Mouse (Mus musculus) MEL (cell line): ENCODE measurements around the gene Pgap3.
A peak's percentile ranks its signal among the peaks of the same experiment; 100 is the strongest.

Experiments
- CHD1 ChIP-seq: IDR thresholded peaks from 2 replicates; pipeline ENCODE4 v1.6.1; 2012; ENCODE audit warnings: low read depth, mild to moderate bottlenecking, inconsistent platforms, low read length, improper control_type of control experiment
- CHD2 ChIP-seq: IDR thresholded peaks from 2 replicates; pipeline ENCODE4 v1.6.1; 2011; ENCODE audit warnings: low read length, improper control_type of control experiment
- CTCF ChIP-seq, 3 experiments: IDR thresholded peaks in 2 of 3; conservative IDR thresholded peaks in 1 of 3; 2 replicates each; pipeline ENCODE4 v1.5.1; 2011 to 2012; ENCODE audit warnings: low read length in 3 of 3, low read depth in 2 of 3, mild to moderate bottlenecking in 2 of 3, improper control_type of control experiment in 1 of 3, inconsistent platforms in 1 of 3, mixed read lengths in 1 of 3, moderate library complexity in 1 of 3; ENCODE audit not compliant: control insufficient read depth in 1 of 3, insufficient read depth in 1 of 3, poor library complexity in 1 of 3, severe bottlenecking in 1 of 3
- EP300 ChIP-seq, 2 experiments: IDR thresholded peaks; 2 replicates each; pipeline ENCODE4 v1.6.1; 2011; ENCODE audit warnings: improper control_type of control experiment in 2 of 2, low read length in 2 of 2, low read depth in 1 of 2, mild to moderate bottlenecking in 1 of 2
- HCFC1 ChIP-seq: IDR thresholded peaks from 2 replicates; pipeline ENCODE4 v1.6.1; 2012; ENCODE audit warnings: low read depth, mild to moderate bottlenecking, inconsistent platforms, low read length, improper control_type of control experiment, moderate library complexity
- MAX ChIP-seq: IDR thresholded peaks from 2 replicates; pipeline ENCODE4 v1.6.1; 2011; ENCODE audit warnings: low read length, improper control_type of control experiment
- MEF2A ChIP-seq: IDR thresholded peaks from 2 replicates; pipeline ENCODE4 v1.6.1; 2014; ENCODE audit warnings: low read depth, mild to moderate bottlenecking, inconsistent platforms, low read length, improper control_type of control experiment; ENCODE audit not compliant: poor library complexity, insufficient replicate concordance, severe bottlenecking; ENCODE audit errors: extremely low read depth
- MXI1 ChIP-seq: IDR thresholded peaks from 2 replicates; pipeline ENCODE4 v1.6.1; 2011; ENCODE audit warnings: mild to moderate bottlenecking, low read depth, low read length, improper control_type of control experiment
- POLR2A ChIP-seq, 2 experiments: IDR thresholded peaks; 2 replicates each; pipeline ENCODE4 v1.6.1; 2011 to 2012; ENCODE audit warnings: low read length in 2 of 2, mild to moderate bottlenecking in 2 of 2, control low read depth in 1 of 2, improper control_type of control experiment in 1 of 2, low read depth in 1 of 2, moderate library complexity in 1 of 2; ENCODE audit not compliant: control insufficient read depth in 1 of 2, insufficient read depth in 1 of 2, poor library complexity in 1 of 2
- POLR2AphosphoS5 ChIP-seq: IDR thresholded peaks from 2 replicates; pipeline ENCODE4 v1.6.1; 2012; ENCODE audit warnings: low read depth, borderline replicate concordance, mild to moderate bottlenecking, inconsistent platforms, low read length, moderate library complexity, mixed read lengths
- RCOR1 ChIP-seq: IDR thresholded peaks from 2 replicates; pipeline ENCODE4 v1.6.1; 2012; ENCODE audit warnings: low read depth, mild to moderate bottlenecking, inconsistent platforms, low read length, improper control_type of control experiment
- SMC3 ChIP-seq: IDR thresholded peaks from 2 replicates; pipeline ENCODE4 v1.6.1; 2011; ENCODE audit warnings: low read depth, low read length, improper control_type of control experiment
- ZNF384 ChIP-seq: IDR thresholded peaks from 2 replicates; pipeline ENCODE4 v1.6.1; 2012; ENCODE audit warnings: low read depth, mild to moderate bottlenecking, inconsistent platforms, low read length, improper control_type of control experiment

- TF ChIP-seq CTCF (IDR thresholded peaks at IDR 0.05 in 2 of 3, conservative IDR thresholded peaks at IDR 0.05 in 1 of 3; ENCODE audit: control insufficient read depth in 1 of 3, insufficient read depth in 1 of 3, low read depth in 2 of 3, low read length in 3 of 3, poor library complexity in 1 of 3, severe bottlenecking in 1 of 3) (peak; percentile 63 to 95 (median 92)), HCFC1 (peak; percentile 60; the same call in 1 of the 2 replicates), POLR2A (IDR thresholded peaks at IDR 0.05; ENCODE audit: control insufficient read depth in 1 of 2, insufficient read depth in 1 of 2, low read depth in 1 of 2, low read length in 2 of 2, poor library complexity in 1 of 2) (no peak), CHD1 (peak; percentile 38; the same call in 1 of the 2 replicates), POLR2AphosphoS5 (no peak), MAX (no peak), MXI1 (peak; percentile 28; the same call in 1 of the 2 replicates), EP300 (IDR thresholded peaks at IDR 0.05; ENCODE audit: low read depth in 1 of 2, low read length in 2 of 2) (peak; percentile 58 to 65), RCOR1 (peak; percentile 68; the same call in 1 of the 2 replicates), ZNF384 (peak; percentile 66; the same call in 1 of the 2 replicates), CHD2 (no peak), SMC3 (peak; percentile 62), MEF2A (no peak)
These were observed 44.5 kb downstream of the Pgap3 start for GRCm38 (mm10) chr11:98355732-98356299.
